In genomic region chr9:43993221-43993976, GRCm38 (mm10) we compare ENCODE assay signal across 10 mouse cellular contexts. TPM values are rescaled to one million over a fixed set of nuclear protein-coding genes. Genes with fewer than 3 reads are reported as not detected.
DNase-seq lines count a peak whose midpoint lies in the region; ATAC-seq lines count a peak whose summit lies in the region.
"Had no signal": no experiment of that assay in that cellular context is flagged by ENCODE, and none has a peak within 500 bp of the region (broad histone marks: within the 10 kb centered on the region; RNA-seq: fewer than 3 reads in every experiment).

No protein-coding gene starts in this region.

- no peaks in the 10 kb centered on the region for H3K36me3 ChIP-seq in intestine, embryonic 15.5 days
- H3K36me3 ChIP-seq in intestine, embryonic 16.5 days (ENCODE audit: control insufficient read depth, insufficient read depth, low read length) = no peaks in the 10 kb centered on the region

- peak overlapping the region; percentile 19; the same call in 1 of the 2 replicates for H3K27ac ChIP-seq in intestine, embryonic 15.5 days
- H3K27ac ChIP-seq in intestine, embryonic 16.5 days (ENCODE audit: low read length) = no peak overlapping the region

- no peaks in the 10 kb centered on the region for H3K9me3 ChIP-seq in intestine, embryonic 15.5 days
- no peaks in the 10 kb centered on the region for H3K9me3 ChIP-seq in intestine, embryonic 16.5 days (ENCODE audit: control insufficient read depth, low read length)

- H3K4me2 ChIP-seq in intestine, embryonic 15.5 days (replicated peaks) = no peak overlapping the region
- H3K4me2 ChIP-seq in intestine, embryonic 16.5 days (ENCODE audit: low read depth, low read length) = no peak overlapping the region

- intact Hi-C loops in left cerebral cortex, postnatal 10 days (cut with DNase I) = no loop called here

- H3K27me3 ChIP-seq in intestine, embryonic 15.5 days (replicated peaks) = no peaks in the 10 kb centered on the region
- H3K27me3 ChIP-seq in intestine, embryonic 16.5 days (replicated peaks; ENCODE audit: control insufficient read depth, insufficient read depth, low read length) = no peaks in the 10 kb centered on the region

- no peak overlapping the region for H3K9ac ChIP-seq in intestine, embryonic 15.5 days
- no peak overlapping the region for H3K9ac ChIP-seq in intestine, embryonic 16.5 days (ENCODE audit: low read depth, low read length)

- 24% methylated on average over 9 of the region's 9 CpGs for WGBS in intestine, embryonic 15.5 days
- WGBS in intestine, embryonic 16.5 days = 27% methylated on average over 9 of the region's 9 CpGs

- peaks cover 21% of the 10 kb centered on the region for H3K4me1 ChIP-seq in intestine, embryonic 15.5 days (replicated peaks)
- H3K4me1 ChIP-seq in intestine, embryonic 16.5 days (ENCODE audit: control insufficient read depth, insufficient read depth, low read length) = peaks cover 16% of the 10 kb centered on the region

- ATAC-seq in intestine, embryonic 15.5 days = peak; percentile 51; the same call in 1 of the 2 replicates
- ATAC-seq in intestine, embryonic 16.5 days = no peak
- ATAC-seq in megakaryocyte progenitor cell, adult 5-6 weeks (replicated peaks; ENCODE audit: poor library complexity) = no peak

- peak; percentile 24 for DNase-seq in MN1 (ENCODE audit: low spot score)
- DNase-seq in embryo, embryonic 11 days = peak; percentile 66
- peak; percentile 48 for DNase-seq in kidney, postnatal 14 days
- no peak for DNase-seq in left cerebral cortex, postnatal 10 days (ENCODE audit: extremely low spot score in 1 of 2, low spot score in 2 of 2)
- DNase-seq in lung, postnatal 25 days (ENCODE audit: low spot score) = no peak
- DNase-seq: cerebellum, adult 9-11 months had no signal

- H3K4me3 ChIP-seq in intestine, embryonic 15.5 days (replicated peaks) = no peak overlapping the region
- H3K4me3 ChIP-seq in intestine, embryonic 16.5 days (ENCODE audit: low read length) = no peak overlapping the region
- H3K4me3 ChIP-seq: myocyte had no signal

RNA-seq across cellular contexts. Expression of gene Thy1, which starts 49.8 kb away (rescaled TPM):
- 1.8 and 2.1 TPM in 2 replicates for polyA plus RNA-seq in intestine, embryonic 15.5 days (2015; fragmentation: Nextera tagmentation; extraction: Ambion mirVana)
- polyA plus RNA-seq in intestine, embryonic 16.5 days (2015; fragmentation: Nextera tagmentation; extraction: Ambion mirVana) = 1.8 TPM in 2 replicates
- total RNA-seq in megakaryocyte progenitor cell, adult 5-6 weeks (2015) = 0.32 and 1.1 TPM in 2 replicates
- 0.21 and 1.2 TPM in 2 replicates for total RNA-seq in megakaryocyte progenitor cell, adult 5-6 weeks (2017)
- 100 to 1,000 TPM; 704 to 725 TPM for total RNA-seq in left cerebral cortex, postnatal 10 days (2021)
- polyA plus RNA-seq: myocyte had no signal

Comparison
In these comparisons a context has a peak if more than half of its experiments do, and no peak if none do; other contexts are left out.
1. DNase-seq: peak in MN1 (single experiment), embryo, embryonic 11 days (single experiment) and kidney, postnatal 14 days (single experiment); none in left cerebral cortex, postnatal 10 days (0 of 2) and lung, postnatal 25 days (single experiment).
2. RNA of gene Thy1, which starts 49.8 kb away (total RNA-seq): 704 to 725 TPM in left cerebral cortex, postnatal 10 days; 0.21 to 1.2 TPM in megakaryocyte progenitor cell, adult 5-6 weeks; every median in the first group is over 100 times any median in the second.